Mouse (Mus musculus): ENCODE data around the gene Ptprt.

DNA sequence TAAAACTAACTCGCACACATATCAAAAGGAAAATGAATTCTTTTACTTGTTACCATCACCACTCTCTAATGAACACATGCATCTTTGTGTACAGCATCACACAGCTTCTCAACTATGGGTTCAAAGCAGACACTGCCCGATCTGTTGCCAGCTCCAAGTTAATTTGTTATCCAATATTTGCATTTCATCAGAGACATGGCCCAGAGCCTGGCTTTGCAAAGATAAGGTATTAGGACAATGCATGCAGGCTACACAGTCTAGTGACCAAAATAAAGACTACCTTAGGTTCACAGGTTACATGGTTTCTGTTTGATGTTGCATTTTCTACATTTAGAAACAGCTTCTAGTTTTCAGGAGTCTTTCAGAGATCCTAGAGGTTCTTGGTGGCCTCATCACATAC is 719.0 kb downstream of the Ptprt start:
- TF ChIP-seq POLR2A (IDR thresholded peaks at IDR 0.05; ENCODE audit: insufficient read depth, low read depth, low read length) (no peak), CTCF (IDR thresholded peaks at IDR 0.05) (no peak), EP300 (IDR thresholded peaks at IDR 0.05; ENCODE audit: insufficient read depth, low read depth, low read length) (no peak)

Measured in heart, adult 2 months (tissue).